Mouse (Mus musculus): ENCODE measurements around the gene Lix1l. TPM values are rescaled to one million over a fixed set of nuclear protein-coding genes. Genes with fewer than 3 reads are reported as not detected.
"Not testable (repeated sequence)": the region's sequence is repeated elsewhere in the genome, so short reads cannot be mapped to it uniquely, and the experiment has no call there.

The Lix1l gene
- polyA plus RNA-seq, 1 experiment from 2014 or later: 7.4 TPM

GRCm38 (mm10) chr3:96647365-96647764 is 46.4 kb downstream of the Lix1l start:
- no peak for ATAC-seq
- H3K27ac ChIP-seq (ENCODE audit: low read depth, low read length): no peak overlapping the region
- no peak for DNase-seq (ENCODE audit: low spot score)
- H3K9ac ChIP-seq (ENCODE audit: low read length): no peak overlapping the region
- no peak overlapping the region for H3K4me2 ChIP-seq (ENCODE audit: low read length)
- 92% methylated on average over 3 of the region's 3 CpGs for WGBS
- no peaks in the 10 kb centered on the region for H3K27me3 ChIP-seq (replicated peaks; ENCODE audit: control insufficient read depth, insufficient read depth, low read length)
- no peak overlapping the region for H3K4me3 ChIP-seq (ENCODE audit: low read depth, low read length)
- peaks cover 17% of the 10 kb centered on the region for H3K36me3 ChIP-seq (ENCODE audit: control insufficient read depth, insufficient read depth, low read length)
- H3K9me3 ChIP-seq (replicated peaks; ENCODE audit: control insufficient read depth, low read length): no peaks in the 10 kb centered on the region
- no peaks in the 10 kb centered on the region for H3K4me1 ChIP-seq (ENCODE audit: control insufficient read depth, insufficient read depth, low read length)

- Histone ChIP-seq H3K27ac (ENCODE audit: low read depth, low read length) (no peak overlapping the region), H3K4me1 (ENCODE audit: control insufficient read depth, insufficient read depth, low read length) (no peaks in the 10 kb centered on the region), H3K36me3 (ENCODE audit: control insufficient read depth, insufficient read depth, low read length) (no peaks in the 10 kb centered on the region; the same call in 1 of the 2 replicates), H3K27me3 (replicated peaks; ENCODE audit: control insufficient read depth, insufficient read depth, low read length) (no peaks in the 10 kb centered on the region), H3K4me2 (ENCODE audit: low read length) (no peak overlapping the region), H3K9ac (ENCODE audit: low read length) (no peak overlapping the region), H3K9me3 (replicated peaks; ENCODE audit: control insufficient read depth, low read length) (no peaks in the 10 kb centered on the region), H3K4me3 (ENCODE audit: low read depth, low read length) (no peak overlapping the region)
- WGBS: 87% methylated on average over 2 of the region's 2 CpGs
- no peak for DNase-seq (ENCODE audit: low spot score)
- ATAC-seq: no peak
Observed at GRCm38 (mm10) chr3:96660901-96661300, 60.0 kb downstream of the Lix1l start.

GRCm38 (mm10) chr3:96662731-96663316 is 61.9 kb downstream of the Lix1l start:
- DNase-seq (ENCODE audit: low spot score) (peak; percentile 12), ATAC-seq (no peak)
- Histone ChIP-seq H3K27me3 (replicated peaks; ENCODE audit: control insufficient read depth, insufficient read depth, low read length) (no peaks in the 10 kb centered on the region), H3K4me3 (ENCODE audit: low read depth, low read length) (no peak overlapping the region), H3K27ac (ENCODE audit: low read depth, low read length) (no peak overlapping the region), H3K36me3 (ENCODE audit: control insufficient read depth, insufficient read depth, low read length) (no peaks in the 10 kb centered on the region), H3K4me1 (ENCODE audit: control insufficient read depth, insufficient read depth, low read length) (no peaks in the 10 kb centered on the region), H3K9ac (ENCODE audit: low read length) (peak overlapping the region; percentile 40), H3K9me3 (replicated peaks; ENCODE audit: control insufficient read depth, low read length) (no peaks in the 10 kb centered on the region), H3K4me2 (ENCODE audit: low read length) (peak overlapping the region; percentile 50)
- WGBS: 44% methylated on average over 8 of the region's 8 CpGs

GRCm38 (mm10) chr3:96663432-96664239 is 62.7 kb downstream of the Lix1l start:
- Histone ChIP-seq H3K4me1 (ENCODE audit: control insufficient read depth, insufficient read depth, low read length) (no peaks in the 10 kb centered on the region), H3K9ac (ENCODE audit: low read length) (peak overlapping the region; percentile 40), H3K9me3 (replicated peaks; ENCODE audit: control insufficient read depth, low read length) (no peaks in the 10 kb centered on the region), H3K27me3 (replicated peaks; ENCODE audit: control insufficient read depth, insufficient read depth, low read length) (no peaks in the 10 kb centered on the region), H3K4me2 (ENCODE audit: low read length) (peak overlapping the region; percentile 50), H3K4me3 (ENCODE audit: low read depth, low read length) (peak overlapping the region; percentile 22), H3K36me3 (ENCODE audit: control insufficient read depth, insufficient read depth, low read length) (no peaks in the 10 kb centered on the region), H3K27ac (ENCODE audit: low read depth, low read length) (no peak overlapping the region)
- DNase-seq (ENCODE audit: low spot score) (peak; percentile 91), ATAC-seq (peak; percentile 90)
- 6% methylated on average over 15 of the region's 18 CpGs for WGBS

- H3K27ac ChIP-seq (ENCODE audit: low read depth, low read length); H3K27me3 ChIP-seq (replicated peaks; ENCODE audit: control insufficient read depth, insufficient read depth, low read length); H3K4me1 ChIP-seq (ENCODE audit: control insufficient read depth, insufficient read depth, low read length); H3K9me3 ChIP-seq (replicated peaks; ENCODE audit: control insufficient read depth, low read length); H3K36me3 ChIP-seq (ENCODE audit: control insufficient read depth, insufficient read depth, low read length); H3K9ac ChIP-seq (ENCODE audit: low read length); DNase-seq (ENCODE audit: low spot score); H3K4me3 ChIP-seq (ENCODE audit: low read depth, low read length); H3K4me2 ChIP-seq (ENCODE audit: low read length); ATAC-seq: not testable (repeated sequence)
- 92% methylated on average over 7 of the region's 7 CpGs for WGBS
Observed at GRCm38 (mm10) chr3:96665732-96666363, 64.9 kb downstream of the Lix1l start.

- Histone ChIP-seq H3K27me3 (replicated peaks; ENCODE audit: control insufficient read depth, insufficient read depth, low read length) (no peaks in the 10 kb centered on the region; the same call in none of the 2 replicates), H3K9me3 (replicated peaks; ENCODE audit: control insufficient read depth, low read length) (no peaks in the 10 kb centered on the region), H3K4me1 (ENCODE audit: control insufficient read depth, insufficient read depth, low read length) (peaks cover 2% of the 10 kb centered on the region; the same call in 1 of the 2 replicates), H3K4me3 (ENCODE audit: low read depth, low read length) (no peak overlapping the region), H3K27ac (ENCODE audit: low read depth, low read length) (no peak overlapping the region), H3K4me2 (ENCODE audit: low read length) (no peak overlapping the region), H3K9ac (ENCODE audit: low read length) (no peak overlapping the region), H3K36me3 (ENCODE audit: control insufficient read depth, insufficient read depth, low read length) (no peaks in the 10 kb centered on the region)
- DNase-seq (ENCODE audit: low spot score) (no peak), ATAC-seq (no peak)
- 92% methylated on average over 5 of the region's 5 CpGs for WGBS
Observed at GRCm38 (mm10) chr3:96666916-96667315, 66.0 kb downstream of the Lix1l start.

GRCm38 (mm10) chr3:96667316-96667715 is 66.4 kb downstream of the Lix1l start:
- no peak for DNase-seq (ENCODE audit: low spot score)
- Histone ChIP-seq H3K27me3 (replicated peaks; ENCODE audit: control insufficient read depth, insufficient read depth, low read length) (no peaks in the 10 kb centered on the region; the same call in none of the 2 replicates), H3K4me2 (ENCODE audit: low read length) (no peak overlapping the region), H3K9ac (ENCODE audit: low read length) (no peak overlapping the region), H3K27ac (ENCODE audit: low read depth, low read length) (no peak overlapping the region), H3K4me3 (ENCODE audit: low read depth, low read length) (no peak overlapping the region), H3K36me3 (ENCODE audit: control insufficient read depth, insufficient read depth, low read length) (no peaks in the 10 kb centered on the region), H3K9me3 (replicated peaks; ENCODE audit: control insufficient read depth, low read length) (no peaks in the 10 kb centered on the region), H3K4me1 (ENCODE audit: control insufficient read depth, insufficient read depth, low read length) (peaks cover 2% of the 10 kb centered on the region; the same call in 1 of the 2 replicates)
- no peak for ATAC-seq
- 48% methylated on average over 1 of the region's 1 CpGs for WGBS

- Histone ChIP-seq H3K4me3 (ENCODE audit: low read depth, low read length) (no peak overlapping the region), H3K36me3 (ENCODE audit: control insufficient read depth, insufficient read depth, low read length) (no peaks in the 10 kb centered on the region), H3K27ac (ENCODE audit: low read depth, low read length) (no peak overlapping the region), H3K9ac (ENCODE audit: low read length) (no peak overlapping the region), H3K4me2 (ENCODE audit: low read length) (no peak overlapping the region), H3K4me1 (ENCODE audit: control insufficient read depth, insufficient read depth, low read length) (peaks cover 2% of the 10 kb centered on the region; the same call in 1 of the 2 replicates), H3K9me3 (replicated peaks; ENCODE audit: control insufficient read depth, low read length) (no peaks in the 10 kb centered on the region), H3K27me3 (replicated peaks; ENCODE audit: control insufficient read depth, insufficient read depth, low read length) (no peaks in the 10 kb centered on the region; the same call in none of the 2 replicates)
- DNase-seq (ENCODE audit: low spot score): no peak
- ATAC-seq: no peak
- 95% methylated on average over 5 of the region's 5 CpGs for WGBS
Observed at GRCm38 (mm10) chr3:96668424-96669067, 67.6 kb downstream of the Lix1l start.
